In the genomic region with DNA sequence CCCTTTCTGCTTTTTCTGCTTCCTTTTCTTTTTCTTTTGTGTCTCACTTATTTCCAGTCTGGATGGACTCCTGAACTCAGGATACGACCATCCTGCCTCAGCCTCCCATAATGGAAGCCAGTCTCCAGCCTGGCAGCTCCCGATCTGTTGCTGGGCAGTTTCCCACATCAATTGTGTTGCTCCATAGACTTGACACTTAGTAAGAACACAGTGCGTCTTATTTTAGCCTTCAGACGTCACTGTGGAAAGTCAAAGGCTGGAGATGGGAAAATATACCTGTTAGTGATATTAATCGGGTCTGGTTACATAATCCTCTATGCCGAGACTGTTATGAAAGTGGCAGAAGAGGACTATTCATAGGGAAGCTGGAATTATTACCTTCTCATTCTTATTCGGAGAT, we compare ENCODE assay signal across 21 mouse cellular contexts. TPM values are rescaled to one million over a fixed set of nuclear protein-coding genes. Genes with fewer than 3 reads are reported as not detected.
DNase-seq lines count a peak whose midpoint lies in the region; ATAC-seq and TF ChIP-seq lines count a peak whose summit lies in the region.
"Had no signal": no experiment of that assay in that cellular context is flagged by ENCODE, and none has a peak within 500 bp of the region (broad histone marks: within the 10 kb centered on the region; RNA-seq: fewer than 3 reads in every experiment).

No protein-coding gene starts in this region.

- H3K4me2 ChIP-seq in hindbrain, embryonic 14.5 days (replicated peaks): peak overlapping the region; percentile 82
- no peak overlapping the region for H3K4me2 ChIP-seq in hindbrain, embryonic 11.5 days (replicated peaks; ENCODE audit: low read depth, low read length)
- peak overlapping the region; percentile 67; the same call in 1 of the 2 replicates for H3K4me2 ChIP-seq in neural tube, embryonic 13.5 days
- no peak overlapping the region for H3K4me2 ChIP-seq in intestine, postnatal 0 days (replicated peaks; ENCODE audit: low read depth)
- H3K4me2 ChIP-seq: heart, embryonic 15.5 days; kidney, embryonic 15.5 days; lung, embryonic 15.5 days had no signal

- no peak for TF ChIP-seq CTCF in cerebellum, adult 2 months (IDR thresholded peaks at IDR 0.05; ENCODE audit: borderline replicate concordance, insufficient read depth, low read depth, low read length)
- TF ChIP-seq CTCF in intestine, postnatal 0 days (IDR thresholded peaks at IDR 0.05; ENCODE audit: low read depth): no peak

- H3K4me1 ChIP-seq in cerebellum, adult 2 months (ENCODE audit: control insufficient read depth, insufficient read depth, low read length): peaks cover 29% of the 10 kb centered on the region
- peaks cover 48% of the 10 kb centered on the region for H3K4me1 ChIP-seq in hindbrain, embryonic 14.5 days (replicated peaks; ENCODE audit: control insufficient read depth, insufficient read depth, low read length)
- peaks cover 9% of the 10 kb centered on the region for H3K4me1 ChIP-seq in hindbrain, embryonic 11.5 days (replicated peaks; ENCODE audit: control insufficient read depth, insufficient read depth, low read length)
- peaks cover 63% of the 10 kb centered on the region for H3K4me1 ChIP-seq in neural tube, embryonic 13.5 days (replicated peaks)
- H3K4me1 ChIP-seq in intestine, postnatal 0 days (replicated peaks; ENCODE audit: control insufficient read depth, insufficient read depth, low read length): peaks cover 5% of the 10 kb centered on the region; the same call in 1 of the 2 replicates

- TF ChIP-seq POLR2A in cerebellum, adult 2 months (IDR thresholded peaks at IDR 0.05; ENCODE audit: borderline replicate concordance, insufficient read depth, low read length): no peak

- no peaks in the 10 kb centered on the region for H3K9me3 ChIP-seq in hindbrain, embryonic 14.5 days (ENCODE audit: control insufficient read depth, low read length)
- H3K9me3 ChIP-seq in hindbrain, embryonic 11.5 days (ENCODE audit: control insufficient read depth, low read length): no peaks in the 10 kb centered on the region
- no peaks in the 10 kb centered on the region for H3K9me3 ChIP-seq in neural tube, embryonic 13.5 days
- no peaks in the 10 kb centered on the region for H3K9me3 ChIP-seq in intestine, postnatal 0 days (ENCODE audit: control insufficient read depth)
- H3K9me3 ChIP-seq: embryonic facial prominence, embryonic 10.5 days; heart, embryonic 15.5 days; hindbrain, embryonic 12.5 days; kidney, embryonic 15.5 days; lung, embryonic 15.5 days; midbrain, embryonic 12.5 days had no signal

- no peak for ATAC-seq in hindbrain, embryonic 14.5 days (ENCODE audit: low FRiP score)
- ATAC-seq in hindbrain, embryonic 11.5 days (ENCODE audit: low FRiP score): no peak
- no peak for ATAC-seq in neural tube, embryonic 13.5 days (ENCODE audit: low read depth)
- ATAC-seq in intestine, postnatal 0 days: no peak
- ATAC-seq: intestine, embryonic 16.5 days had no signal

- no peaks in the 10 kb centered on the region for H3K36me3 ChIP-seq in hindbrain, embryonic 14.5 days (replicated peaks; ENCODE audit: control insufficient read depth, insufficient read depth)
- no peaks in the 10 kb centered on the region for H3K36me3 ChIP-seq in hindbrain, embryonic 11.5 days (ENCODE audit: control insufficient read depth, insufficient read depth, low read length)
- H3K36me3 ChIP-seq in neural tube, embryonic 13.5 days: 0 out of 2 replicates have a peak, but pooled peaks cover 7% of the 10 kb centered on the region
- no peaks in the 10 kb centered on the region for H3K36me3 ChIP-seq in intestine, postnatal 0 days (ENCODE audit: control insufficient read depth, insufficient read depth)
- H3K36me3 ChIP-seq: embryonic facial prominence, embryonic 10.5 days; heart, embryonic 15.5 days; hindbrain, embryonic 12.5 days; kidney, embryonic 15.5 days; lung, embryonic 15.5 days; midbrain, embryonic 12.5 days had no signal

- peak overlapping the region; percentile 86 for H3K27ac ChIP-seq in cerebellum, adult 2 months (ENCODE audit: insufficient read depth, low read length)
- H3K27ac ChIP-seq in hindbrain, embryonic 14.5 days: no peak overlapping the region
- H3K27ac ChIP-seq in hindbrain, embryonic 11.5 days (ENCODE audit: low read depth, low read length): no peak overlapping the region
- no peak overlapping the region for H3K27ac ChIP-seq in neural tube, embryonic 13.5 days (replicated peaks)
- H3K27ac ChIP-seq in intestine, postnatal 0 days (ENCODE audit: low read depth, low read length): no peak overlapping the region
- H3K27ac ChIP-seq: embryonic facial prominence, embryonic 10.5 days; heart, embryonic 15.5 days; kidney, embryonic 15.5 days; liver, embryonic 14.5 days; lung, embryonic 15.5 days; macrophage; midbrain, embryonic 12.5 days had no signal

- 41% methylated on average over 7 of the region's 7 CpGs for WGBS in cerebellum, adult 2 months
- WGBS in hindbrain, embryonic 14.5 days: 83% methylated on average over 7 of the region's 7 CpGs
- WGBS in hindbrain, embryonic 11.5 days: 87% methylated on average over 7 of the region's 7 CpGs
- 86% methylated on average over 7 of the region's 7 CpGs for WGBS in neural tube, embryonic 13.5 days
- 82% methylated on average over 7 of the region's 7 CpGs for WGBS in intestine, postnatal 0 days

- no peak overlapping the region for H3K9ac ChIP-seq in hindbrain, embryonic 14.5 days
- no peak overlapping the region for H3K9ac ChIP-seq in hindbrain, embryonic 11.5 days (ENCODE audit: low read depth, low read length)
- H3K9ac ChIP-seq in neural tube, embryonic 13.5 days: no peak overlapping the region
- H3K9ac ChIP-seq in intestine, postnatal 0 days (ENCODE audit: low read depth, low read length): no peak overlapping the region
- H3K9ac ChIP-seq: heart, embryonic 15.5 days; hindbrain, embryonic 12.5 days; kidney, embryonic 15.5 days; liver, embryonic 14.5 days; lung, embryonic 15.5 days; midbrain, embryonic 12.5 days had no signal

- no peaks in the 10 kb centered on the region for H3K27me3 ChIP-seq in cerebellum, adult 2 months (ENCODE audit: control insufficient read depth, insufficient read depth, low read length)
- no peaks in the 10 kb centered on the region for H3K27me3 ChIP-seq in hindbrain, embryonic 14.5 days (ENCODE audit: control insufficient read depth, insufficient read depth, low read length)
- H3K27me3 ChIP-seq in hindbrain, embryonic 11.5 days (ENCODE audit: control insufficient read depth, insufficient read depth, low read length): no peaks in the 10 kb centered on the region
- no peaks in the 10 kb centered on the region for H3K27me3 ChIP-seq in neural tube, embryonic 13.5 days
- no peaks in the 10 kb centered on the region for H3K27me3 ChIP-seq in intestine, postnatal 0 days (replicated peaks; ENCODE audit: control insufficient read depth, insufficient read depth, low read length)
- H3K27me3 ChIP-seq: heart, embryonic 15.5 days; hindbrain, embryonic 12.5 days; kidney, embryonic 15.5 days; lung, embryonic 15.5 days; midbrain, embryonic 12.5 days had no signal

- DNase-seq in cerebellum, adult 2 months: peak in 1 of 2 experiments; percentile 40
- no peak for DNase-seq in cerebellum, adult 9-11 months
- DNase-seq in hindbrain, embryonic 14.5 days (ENCODE audit: low spot score): no peak
- no peak for DNase-seq in hindbrain, embryonic 11.5 days (ENCODE audit: low spot score)
- no peak for DNase-seq in neural tube, embryonic 10.5 days (ENCODE audit: extremely low spot score, low spot score)
- DNase-seq: adrenal gland, postnatal 25 days; B cell, adult 2 months; cerebellum, postnatal 25 days; gastrocnemius, postnatal 14 days; right cerebral cortex, adult 18-20 months had no signal

- peak overlapping the region; percentile 46 for H3K4me3 ChIP-seq in cerebellum, adult 2 months (replicated peaks; ENCODE audit: insufficient read depth, low read depth, low read length)
- no peak overlapping the region for H3K4me3 ChIP-seq in hindbrain, embryonic 14.5 days (replicated peaks; ENCODE audit: low read length)
- H3K4me3 ChIP-seq in hindbrain, embryonic 11.5 days (ENCODE audit: low read depth, low read length): no peak overlapping the region
- no peak overlapping the region for H3K4me3 ChIP-seq in neural tube, embryonic 13.5 days
- H3K4me3 ChIP-seq in intestine, postnatal 0 days (ENCODE audit: low read depth, low read length): no peak overlapping the region
- H3K4me3 ChIP-seq: embryonic facial prominence, embryonic 10.5 days; heart, embryonic 15.5 days; hindbrain, embryonic 12.5 days; kidney, embryonic 15.5 days; lung, embryonic 15.5 days; midbrain, embryonic 12.5 days had no signal

RNA-seq across cellular contexts. Expression of a gene that starts 26.2 kb away (rescaled TPM):
- 36.2 and 39.2 TPM in 2 replicates for polyA plus RNA-seq in cerebellum, adult 2 months (2012; rRNA removed)
- polyA plus RNA-seq in hindbrain, embryonic 14.5 days (2014; fragmentation: Nextera tagmentation; extraction: Ambion mirVana): 26.3 and 28.1 TPM in 2 replicates
- polyA plus RNA-seq in hindbrain, embryonic 11.5 days (2014; fragmentation: Nextera tagmentation; extraction: Ambion mirVana): 17.9 and 18.7 TPM in 2 replicates
- polyA plus RNA-seq in neural tube, embryonic 13.5 days (2015; fragmentation: Nextera tagmentation; extraction: Ambion mirVana): 24.8 and 27.0 TPM in 2 replicates
- polyA plus RNA-seq in intestine, postnatal 0 days (2015; fragmentation: Nextera tagmentation; extraction: Ambion mirVana): 5.1 and 5.7 TPM in 2 replicates

RNA-seq across cellular contexts. Expression of a gene that starts 58.5 kb away (rescaled TPM):
- 67.2 and 74.5 TPM in 2 replicates for polyA plus RNA-seq in cerebellum, adult 2 months (2012; rRNA removed)
- polyA plus RNA-seq in hindbrain, embryonic 14.5 days (2014; fragmentation: Nextera tagmentation; extraction: Ambion mirVana): 229 and 231 TPM in 2 replicates
- polyA plus RNA-seq in hindbrain, embryonic 11.5 days (2014; fragmentation: Nextera tagmentation; extraction: Ambion mirVana): 298 and 314 TPM in 2 replicates
- 228 and 239 TPM in 2 replicates for polyA plus RNA-seq in neural tube, embryonic 13.5 days (2015; fragmentation: Nextera tagmentation; extraction: Ambion mirVana)
- polyA plus RNA-seq in intestine, postnatal 0 days (2015; fragmentation: Nextera tagmentation; extraction: Ambion mirVana): 383 and 410 TPM in 2 replicates

Comparison
In these comparisons a context has a peak if more than half of its experiments do, and no peak if none do; other contexts are left out.
1. H3K4me2 ChIP-seq: peak in hindbrain, embryonic 14.5 days (single experiment) and neural tube, embryonic 13.5 days (single experiment); none in hindbrain, embryonic 11.5 days (single experiment) and intestine, postnatal 0 days (single experiment).